Mouse (Mus musculus) kidney, adult 2 months (tissue): ENCODE measurements at regions not wholly inside any gene's neighbourhood (a gene's known extent, or its start where the extent isn't known, plus 50 kb on each side); places are given as distances from the start of the nearest gene placed in this dataset.
A peak's percentile ranks its signal among the peaks of the same experiment; 100 is the strongest.

Source experiments
- CTCF ChIP-seq: fragments of 200-500 bp; conservative IDR thresholded peaks from 2 replicates; pipeline ENCODE4 v1.5.1; 2011; ENCODE audit warnings: low read depth, mild to moderate bottlenecking, control low read depth, low read length, moderate library complexity, mixed read lengths; ENCODE audit not compliant: insufficient read depth, insufficient read length
- POLR2A ChIP-seq: fragments of 200-500 bp; IDR thresholded peaks from one replicate; pipeline ENCODE4 v1.6.1; 2011; ENCODE audit warnings: low read depth, low read length, control low read depth

DNA sequence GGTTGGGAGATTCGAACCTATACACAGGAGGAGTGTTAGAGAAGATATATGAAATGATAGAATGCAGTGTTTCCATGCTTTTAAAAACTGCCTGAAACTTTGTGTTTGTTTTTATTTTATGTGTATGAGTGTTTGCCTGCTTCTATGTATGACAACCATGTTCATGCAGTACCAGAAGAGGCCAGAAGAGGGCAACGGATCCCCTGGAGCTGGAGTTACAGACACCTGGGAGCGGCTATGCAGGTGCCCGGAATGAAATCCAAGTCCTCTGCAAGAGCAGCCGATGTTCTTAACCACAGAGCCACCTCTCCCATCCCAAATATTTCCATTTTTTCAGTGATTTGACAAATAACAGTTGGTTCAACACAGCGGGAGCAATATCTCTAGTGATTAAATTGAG, 247.5 kb upstream of the Dio3 start:
- TF ChIP-seq CTCF (peak; percentile 50), POLR2A (no peak)
